Mouse (Mus musculus): ENCODE results near the gene Abca12.

GRCm38 (mm10) chr1:71235335-71235734 is 179.4 kb downstream of the Abca12 start:
- TF ChIP-seq GATA1 (IDR thresholded peaks at IDR 0.05; ENCODE audit: borderline replicate concordance, low read length) = no peak
- TF ChIP-seq FLI1 (IDR thresholded peaks at IDR 0.05; ENCODE audit: low read length) = no peak

Measured in megakaryocyte, embryonic 14.5 days (primary cell).